In the genomic region with DNA sequence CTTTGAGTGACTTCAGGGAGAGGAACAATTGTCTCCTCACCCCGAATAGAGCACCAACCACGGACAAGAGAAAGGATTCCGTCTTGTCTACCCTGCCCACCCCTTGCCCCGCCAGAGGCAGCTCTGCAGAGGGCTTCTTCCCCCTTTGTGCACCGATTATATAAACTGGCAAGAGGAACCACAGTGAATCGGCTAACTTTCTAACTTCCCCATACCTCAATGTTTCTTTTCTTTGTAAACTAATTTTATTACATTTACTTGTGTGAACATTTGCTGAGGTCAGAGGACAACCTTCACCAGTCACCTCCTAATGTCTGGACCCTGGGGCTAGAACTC, we compare ENCODE assay signal across 8 mouse cellular contexts. TPM values are rescaled to one million over a fixed set of nuclear protein-coding genes. Genes with fewer than 3 reads are reported as not detected.
DNase-seq lines count a peak whose midpoint lies in the region; ATAC-seq and TF ChIP-seq lines count a peak whose summit lies in the region.

A gene (minus strand): TSS at position 210 of the 336 bp plus-strand sequence.

- H3K9ac ChIP-seq in forebrain, embryonic 16.5 days (replicated peaks; ENCODE audit: low read depth, low read length) = peak within 1 kb of the TSS; percentile 83
- H3K9ac ChIP-seq in hindbrain, embryonic 14.5 days = peak within 1 kb of the TSS; percentile 92
- H3K9ac ChIP-seq in liver, embryonic 16.5 days (ENCODE audit: low read depth, low read length) = peak within 1 kb of the TSS; percentile 94

- no peak; the same call in 1 of the 2 replicates for ATAC-seq in G1E (ENCODE audit: extremely low read depth, insufficient number of reproducible peaks, low FRiP score, poor library complexity, severe bottlenecking)
- ATAC-seq in forebrain, embryonic 16.5 days = no peak
- ATAC-seq in hindbrain, embryonic 14.5 days (ENCODE audit: low FRiP score) = no peak
- no peak for ATAC-seq in liver, embryonic 16.5 days (ENCODE audit: low read depth)

- H3K4me1 ChIP-seq in G1E (ENCODE audit: insufficient read depth, low read depth, low read length) = peaks cover 49% of the 10 kb centered on the region
- H3K4me1 ChIP-seq in forebrain, embryonic 16.5 days (replicated peaks; ENCODE audit: control insufficient read depth, insufficient read depth, low read length) = peaks cover 10% of the 10 kb centered on the region
- H3K4me1 ChIP-seq in hindbrain, embryonic 14.5 days (replicated peaks; ENCODE audit: control insufficient read depth, insufficient read depth, low read length) = peaks cover 11% of the 10 kb centered on the region
- H3K4me1 ChIP-seq in liver, embryonic 16.5 days (ENCODE audit: control insufficient read depth, low read depth, low read length) = peaks cover 23% of the 10 kb centered on the region

- peaks cover 42% of the 10 kb centered on the region for H3K36me3 ChIP-seq in G1E (replicated peaks)
- H3K36me3 ChIP-seq in forebrain, embryonic 16.5 days (ENCODE audit: control insufficient read depth, insufficient read depth) = no peaks in the 10 kb centered on the region
- no peaks in the 10 kb centered on the region for H3K36me3 ChIP-seq in hindbrain, embryonic 14.5 days (replicated peaks; ENCODE audit: control insufficient read depth, insufficient read depth)
- H3K36me3 ChIP-seq in liver, embryonic 16.5 days (ENCODE audit: control insufficient read depth, insufficient read depth) = no peaks in the 10 kb centered on the region

- peak within 1 kb of the TSS; percentile 78 for H3K4me2 ChIP-seq in forebrain, embryonic 16.5 days (ENCODE audit: low read length)
- peak within 1 kb of the TSS; percentile 94 for H3K4me2 ChIP-seq in hindbrain, embryonic 14.5 days (replicated peaks)
- H3K4me2 ChIP-seq in liver, embryonic 16.5 days (ENCODE audit: low read depth, low read length) = peak within 1 kb of the TSS; percentile 85

- peak within 1 kb of the TSS; percentile 97 for H3K4me3 ChIP-seq in G1E (ENCODE audit: low read depth, low read length)
- peak within 1 kb of the TSS; percentile 93 for H3K4me3 ChIP-seq in forebrain, embryonic 16.5 days (replicated peaks; ENCODE audit: low read length)
- H3K4me3 ChIP-seq in hindbrain, embryonic 14.5 days (replicated peaks; ENCODE audit: low read length) = peak within 1 kb of the TSS; percentile 60
- peak within 1 kb of the TSS; percentile 89 for H3K4me3 ChIP-seq in liver, embryonic 16.5 days (ENCODE audit: low read depth, low read length)

- H3K9me3 ChIP-seq in G1E (replicated peaks) = no peaks in the 10 kb centered on the region
- no peaks in the 10 kb centered on the region for H3K9me3 ChIP-seq in forebrain, embryonic 16.5 days (ENCODE audit: control insufficient read depth, low read length)
- no peaks in the 10 kb centered on the region for H3K9me3 ChIP-seq in hindbrain, embryonic 14.5 days (ENCODE audit: control insufficient read depth, low read length)
- H3K9me3 ChIP-seq in liver, embryonic 16.5 days (replicated peaks; ENCODE audit: control insufficient read depth, low read length) = no peaks in the 10 kb centered on the region

- no peak for DNase-seq in adrenal gland, adult 18-20 months (ENCODE audit: low spot score in 2 of 2)
- no peak for DNase-seq in adrenal gland, adult (ENCODE audit: inconsistent age in 2 of 2, low spot score in 1 of 2)
- no peak for DNase-seq in G1E (ENCODE audit: low spot score)
- DNase-seq in hindbrain, embryonic 14.5 days (ENCODE audit: low spot score) = no peak
- DNase-seq in spleen, adult 18-20 months = no peak
- no peak for DNase-seq in thymus, postnatal 36 days

- WGBS in forebrain, embryonic 16.5 days = 11% methylated on average over 6 of the region's 6 CpGs
- WGBS in hindbrain, embryonic 14.5 days = 12% methylated on average over 6 of the region's 6 CpGs
- 2% methylated on average over 6 of the region's 6 CpGs for WGBS in liver, embryonic 16.5 days (ENCODE audit: insufficient replicate concordance)

- TF ChIP-seq CTCF in G1E (IDR thresholded peaks at IDR 0.05; ENCODE audit: low read depth, low read length) = no peak

- peak within 1 kb of the TSS; percentile 93 for H3K27ac ChIP-seq in forebrain, embryonic 16.5 days (ENCODE audit: low read length)
- peak within 1 kb of the TSS; percentile 94 for H3K27ac ChIP-seq in hindbrain, embryonic 14.5 days
- H3K27ac ChIP-seq in liver, embryonic 16.5 days (ENCODE audit: low read length) = peak within 1 kb of the TSS; percentile 99

- H3K27me3 ChIP-seq in G1E (ENCODE audit: insufficient read depth, low read length) = no peaks in the 10 kb centered on the region
- H3K27me3 ChIP-seq in forebrain, embryonic 16.5 days (replicated peaks; ENCODE audit: control insufficient read depth, insufficient read depth, low read length) = no peaks in the 10 kb centered on the region
- H3K27me3 ChIP-seq in hindbrain, embryonic 14.5 days (ENCODE audit: control insufficient read depth, insufficient read depth, low read length) = no peaks in the 10 kb centered on the region
- no peaks in the 10 kb centered on the region for H3K27me3 ChIP-seq in liver, embryonic 16.5 days (ENCODE audit: control insufficient read depth, insufficient read depth, low read depth, low read length)

RNA-seq across cellular contexts. Expression of the gene that starts here (rescaled TPM):
- total RNA-seq in adrenal gland, adult 18-20 months (2021) = 100 to 1,000 TPM in 1 of 2 experiments, 10 to 100 TPM in 1; 89.4 to 116 TPM
- total RNA-seq in G1E (2014; fragmentation: Nextera tagmentation) (45.8 and 54.5 TPM in 2 replicates), G1E (2017) (114 and 136 TPM in 2 replicates)
- polyA plus RNA-seq in G1E (2012) = 71.6 and 73.3 TPM in 2 replicates
- polyA plus RNA-seq in forebrain, embryonic 16.5 days (2015; fragmentation: Nextera tagmentation; extraction: Ambion mirVana) = 109 and 116 TPM in 2 replicates
- polyA plus RNA-seq in hindbrain, embryonic 14.5 days (2014; fragmentation: Nextera tagmentation; extraction: Ambion mirVana) = 146 and 158 TPM in 2 replicates
- 114 and 136 TPM in 2 replicates for polyA plus RNA-seq in liver, embryonic 16.5 days (2015; fragmentation: Nextera tagmentation; extraction: Ambion mirVana)
